In the genomic region with DNA sequence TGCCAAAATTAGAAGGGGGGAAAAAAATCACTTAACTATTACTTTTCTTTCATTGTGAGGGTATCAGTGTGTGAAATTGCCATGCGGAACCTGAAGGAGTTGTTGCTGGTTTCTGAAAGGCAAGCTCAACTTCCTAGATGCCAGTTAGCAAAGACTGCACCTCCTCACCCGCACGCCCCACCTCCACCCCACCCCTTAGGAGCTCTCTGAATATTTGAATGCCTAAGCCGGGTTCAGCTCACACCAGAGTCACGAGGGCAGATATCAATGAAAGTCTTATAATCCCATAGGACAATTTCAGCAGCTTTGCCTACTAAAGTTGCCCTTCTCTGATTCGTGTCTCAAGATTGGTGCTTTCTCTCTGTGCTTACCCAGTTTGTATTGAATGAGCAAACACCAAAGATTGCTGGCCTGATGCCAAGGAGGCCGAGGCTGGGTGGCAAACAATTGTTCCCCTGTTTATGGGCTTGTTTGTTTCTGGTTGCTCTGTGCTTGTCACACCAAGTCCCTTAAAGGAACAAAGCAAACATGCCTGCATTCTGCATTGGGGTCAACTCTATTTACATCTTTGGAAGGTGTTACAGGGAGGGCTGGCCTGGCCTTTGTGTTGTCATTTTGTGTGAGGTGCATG, we compare ENCODE assay signal across 8 mouse cellular contexts. TPM values are rescaled to one million over a fixed set of nuclear protein-coding genes. Genes with fewer than 3 reads are reported as not detected.
DNase-seq lines count a peak whose midpoint lies in the region; ATAC-seq and TF ChIP-seq lines count a peak whose summit lies in the region.

No protein-coding gene starts in this region.

- no peak overlapping the region for H3K9ac ChIP-seq in kidney, postnatal 0 days (ENCODE audit: low read depth, low read length)
- no peak overlapping the region for H3K9ac ChIP-seq in midbrain, embryonic 11.5 days (ENCODE audit: low read length)

- no peaks in the 10 kb centered on the region for H3K27me3 ChIP-seq in kidney, postnatal 0 days (ENCODE audit: insufficient read depth, low read length)
- H3K27me3 ChIP-seq in kidney, adult 2 months (replicated peaks; ENCODE audit: control insufficient read depth, insufficient read depth, low read length): no peaks in the 10 kb centered on the region
- H3K27me3 ChIP-seq in midbrain, embryonic 11.5 days (ENCODE audit: control insufficient read depth, insufficient read depth, low read length): no peaks in the 10 kb centered on the region

- WGBS in kidney, postnatal 0 days: 39% methylated on average over 7 of the region's 7 CpGs
- whole genome bisulfite sequencing in kidney, adult 2 months: 32% methylated on average over 7 of the region's 7 CpGs
- WGBS in midbrain, embryonic 11.5 days: 49% methylated on average over 7 of the region's 7 CpGs

- peaks cover 11% of the 10 kb centered on the region; the same call in 1 of the 2 replicates for H3K4me1 ChIP-seq in kidney, postnatal 0 days (replicated peaks; ENCODE audit: insufficient read depth, low read length)
- H3K4me1 ChIP-seq in kidney, adult 2 months (ENCODE audit: control insufficient read depth, insufficient read depth, low read length): 0 out of 2 replicates have a peak, but pooled peaks cover 2% of the 10 kb centered on the region
- H3K4me1 ChIP-seq in midbrain, embryonic 11.5 days (ENCODE audit: control insufficient read depth, insufficient read depth, low read length): peaks cover 17% of the 10 kb centered on the region

- DNase-seq in kidney, postnatal 0 days (ENCODE audit: low spot score): peak; percentile 19
- no peak for DNase-seq in kidney, adult 2 months
- peak; percentile 22 to 55 for DNase-seq in cerebellum, postnatal 14 days
- DNase-seq in heart, postnatal 4 days: peak; percentile 47
- DNase-seq in layer of hippocampus, postnatal 36 days: peak; percentile 49
- peak; percentile 83 for DNase-seq in midbrain, embryonic 11.5 days (ENCODE audit: low spot score, missing footprints)
- peak; percentile 83 for DNase-seq in urinary bladder, postnatal 14 days (ENCODE audit: low spot score)

- H3K36me3 ChIP-seq in kidney, postnatal 0 days (ENCODE audit: insufficient read depth, low read length): no peaks in the 10 kb centered on the region
- no peaks in the 10 kb centered on the region for H3K36me3 ChIP-seq in kidney, adult 2 months (ENCODE audit: control insufficient read depth, insufficient read depth, low read length)
- H3K36me3 ChIP-seq in midbrain, embryonic 11.5 days (ENCODE audit: control insufficient read depth, insufficient read depth, low read length): no peaks in the 10 kb centered on the region

- no peaks in the 10 kb centered on the region for H3K9me3 ChIP-seq in kidney, postnatal 0 days (replicated peaks; ENCODE audit: low read length)
- no peaks in the 10 kb centered on the region for H3K9me3 ChIP-seq in midbrain, embryonic 11.5 days (ENCODE audit: control insufficient read depth, low read length)

- H3K27ac ChIP-seq in kidney, postnatal 0 days: peak overlapping the region; percentile 79
- H3K27ac ChIP-seq in kidney, adult 2 months (ENCODE audit: insufficient read depth, low read depth, low read length): no peak overlapping the region
- H3K27ac ChIP-seq in midbrain, embryonic 11.5 days (ENCODE audit: low read depth, low read length): peak overlapping the region; percentile 35; the same call in 1 of the 2 replicates

- peak overlapping the region; percentile 25 for H3K4me2 ChIP-seq in kidney, postnatal 0 days (ENCODE audit: low read length)
- H3K4me2 ChIP-seq in midbrain, embryonic 11.5 days: no peak overlapping the region

- no peak for TF ChIP-seq CTCF in kidney, postnatal 0 days (IDR thresholded peaks at IDR 0.05; ENCODE audit: low read depth)
- no peak for TF ChIP-seq CTCF in kidney, adult 2 months (conservative IDR thresholded peaks at IDR 0.05; ENCODE audit: insufficient read depth, insufficient read length, low read depth, low read length)

- H3K4me3 ChIP-seq in kidney, postnatal 0 days (replicated peaks; ENCODE audit: low read depth, low read length): no peak overlapping the region
- H3K4me3 ChIP-seq in kidney, adult 2 months (ENCODE audit: insufficient read depth, low read depth, low read length): no peak overlapping the region
- no peak overlapping the region for H3K4me3 ChIP-seq in midbrain, embryonic 11.5 days (ENCODE audit: low read depth, low read length)

- ATAC-seq in kidney, postnatal 0 days (replicated peaks; ENCODE audit: low FRiP score, low read depth): no peak
- ATAC-seq in midbrain, embryonic 11.5 days (ENCODE audit: low FRiP score): peak; percentile 35; the same call in 1 of the 2 replicates
- no peak for ATAC-seq in granulocyte monocyte progenitor cell, adult 5-6 weeks (replicated peaks; ENCODE audit: poor library complexity, severe bottlenecking)

- TF ChIP-seq POLR2A in kidney, adult 2 months (IDR thresholded peaks at IDR 0.05; ENCODE audit: low read depth, low read length): no peak

RNA-seq across cellular contexts. Expression of gene Stmnd1, which starts 4.6 kb away (rescaled TPM):
- 0.26 and 0.46 TPM in 2 replicates for polyA plus RNA-seq in kidney, postnatal 0 days (2015; fragmentation: Nextera tagmentation; extraction: Ambion mirVana)
- polyA plus RNA-seq in kidney, adult 2 months (2012; rRNA removed): 0.06 TPM in 1 of 2 replicates, not detected in the other
- under 1 TPM; 0.18 to 0.45 TPM for total RNA-seq in heart, postnatal 4 days (2021)
- total RNA-seq in layer of hippocampus, postnatal 36 days (2021): not detected
- 0.10 TPM in 1 of 2 replicates, not detected in the other for polyA plus RNA-seq in midbrain, embryonic 11.5 days (2014; fragmentation: Nextera tagmentation; extraction: Ambion mirVana)
- not detected in 2 replicates for total RNA-seq in granulocyte monocyte progenitor cell, adult 5-6 weeks (2014; fragmentation: Nextera tagmentation)
- not detected in 2 replicates for total RNA-seq in granulocyte monocyte progenitor cell, adult 5-6 weeks (2017)
